Mouse (Mus musculus): Measurements from ENCODE around the gene Asic4. TPM values are rescaled to one million over a fixed set of nuclear protein-coding genes. Genes with fewer than 3 reads are reported as not detected.

The Asic4 gene
- polyA plus RNA-seq, 1 experiment: 1.0 TPM

- TF ChIP-seq POLR2A (IDR thresholded peaks at IDR 0.05; ENCODE audit: control insufficient read depth, low read depth, low read length) (peak; percentile 89), CTCF (IDR thresholded peaks at IDR 0.05; ENCODE audit: control insufficient read depth, insufficient read depth, insufficient replicate concordance, low read depth, low read length) (no peak)
- Histone ChIP-seq H3K27me3 (ENCODE audit: control insufficient read depth, insufficient read depth, low read length) (no peaks in the 10 kb centered on the region), H3K4me1 (ENCODE audit: control insufficient read depth, insufficient read depth, low read length) (peaks cover 10% of the 10 kb centered on the region), H3K27ac (ENCODE audit: control insufficient read depth, insufficient read depth, low read depth, low read length) (peak within 1 kb of the TSS; percentile 75), H3K36me3 (ENCODE audit: control insufficient read depth, insufficient read depth, low read length) (no peaks in the 10 kb centered on the region), H3K4me3 (ENCODE audit: control insufficient read depth, low read depth, low read length) (peak within 1 kb of the TSS; percentile 94)
Observed at GRCm38 (mm10) chr1:75435475-75436328, 14.5 kb upstream of the Asic4 start, which contains the start of gene Gmppa. Gene Gmppa (plus strand): TSS chr1:75435930.

- TF ChIP-seq CTCF (IDR thresholded peaks at IDR 0.05; ENCODE audit: control insufficient read depth, insufficient read depth, insufficient replicate concordance, low read depth, low read length) (no peak), POLR2A (IDR thresholded peaks at IDR 0.05; ENCODE audit: control insufficient read depth, low read depth, low read length) (no peak)
- peaks cover 10% of the 10 kb centered on the region for H3K4me1 ChIP-seq (ENCODE audit: control insufficient read depth, insufficient read depth, low read length)
- H3K27me3 ChIP-seq (ENCODE audit: control insufficient read depth, insufficient read depth, low read length): no peaks in the 10 kb centered on the region
- no peak overlapping the region for H3K4me3 ChIP-seq (ENCODE audit: control insufficient read depth, low read depth, low read length)
- no peaks in the 10 kb centered on the region for H3K36me3 ChIP-seq (ENCODE audit: control insufficient read depth, insufficient read depth, low read length)
- H3K27ac ChIP-seq (ENCODE audit: control insufficient read depth, insufficient read depth, low read depth, low read length): no peak overlapping the region
Observed at GRCm38 (mm10) chr1:75438782-75439181, 11.5 kb upstream of the Asic4 start.

GRCm38 (mm10) chr1:75440661-75441060 is 9.6 kb upstream of the Asic4 start:
- no peaks in the 10 kb centered on the region for H3K27me3 ChIP-seq (ENCODE audit: control insufficient read depth, insufficient read depth, low read length)
- H3K4me1 ChIP-seq (ENCODE audit: control insufficient read depth, insufficient read depth, low read length): peaks cover 11% of the 10 kb centered on the region
- TF ChIP-seq POLR2A (IDR thresholded peaks at IDR 0.05; ENCODE audit: control insufficient read depth, low read depth, low read length) (no peak), CTCF (IDR thresholded peaks at IDR 0.05; ENCODE audit: control insufficient read depth, insufficient read depth, insufficient replicate concordance, low read depth, low read length) (no peak)
- H3K4me3 ChIP-seq (ENCODE audit: control insufficient read depth, low read depth, low read length): no peak overlapping the region
- H3K27ac ChIP-seq (ENCODE audit: control insufficient read depth, insufficient read depth, low read depth, low read length): no peak overlapping the region
- no peaks in the 10 kb centered on the region for H3K36me3 ChIP-seq (ENCODE audit: control insufficient read depth, insufficient read depth, low read length)

GRCm38 (mm10) chr1:75441471-75441996 is 8.7 kb upstream of the Asic4 start:
- H3K27me3 ChIP-seq (ENCODE audit: control insufficient read depth, insufficient read depth, low read length): no peaks in the 10 kb centered on the region
- TF ChIP-seq POLR2A (IDR thresholded peaks at IDR 0.05; ENCODE audit: control insufficient read depth, low read depth, low read length) (no peak), CTCF (IDR thresholded peaks at IDR 0.05; ENCODE audit: control insufficient read depth, insufficient read depth, insufficient replicate concordance, low read depth, low read length) (no peak)

GRCm38 (mm10) chr1:75442171-75442570 is 8.1 kb upstream of the Asic4 start:
- TF ChIP-seq CTCF (IDR thresholded peaks at IDR 0.05; ENCODE audit: control insufficient read depth, insufficient read depth, insufficient replicate concordance, low read depth, low read length): no peak
- no peak for TF ChIP-seq POLR2A (IDR thresholded peaks at IDR 0.05; ENCODE audit: control insufficient read depth, low read depth, low read length)
- Histone ChIP-seq H3K27ac (ENCODE audit: control insufficient read depth, insufficient read depth, low read depth, low read length) (no peak overlapping the region), H3K27me3 (ENCODE audit: control insufficient read depth, insufficient read depth, low read length) (no peaks in the 10 kb centered on the region), H3K4me3 (ENCODE audit: control insufficient read depth, low read depth, low read length) (no peak overlapping the region), H3K4me1 (ENCODE audit: control insufficient read depth, insufficient read depth, low read length) (peaks cover 14% of the 10 kb centered on the region), H3K36me3 (ENCODE audit: control insufficient read depth, insufficient read depth, low read length) (no peaks in the 10 kb centered on the region)

More at GRCm38 (mm10) chr1:75441471-75441996, 8.7 kb upstream of the Asic4 start:
- Histone ChIP-seq H3K4me3 (ENCODE audit: control insufficient read depth, low read depth, low read length) (no peak overlapping the region), H3K4me1 (ENCODE audit: control insufficient read depth, insufficient read depth, low read length) (peaks cover 14% of the 10 kb centered on the region), H3K36me3 (ENCODE audit: control insufficient read depth, insufficient read depth, low read length) (no peaks in the 10 kb centered on the region), H3K27ac (ENCODE audit: control insufficient read depth, insufficient read depth, low read depth, low read length) (no peak overlapping the region)

GRCm38 (mm10) chr1:75442811-75443210 is 7.4 kb upstream of the Asic4 start:
- Histone ChIP-seq H3K27me3 (ENCODE audit: control insufficient read depth, insufficient read depth, low read length) (no peaks in the 10 kb centered on the region), H3K27ac (ENCODE audit: control insufficient read depth, insufficient read depth, low read depth, low read length) (no peak overlapping the region), H3K4me3 (ENCODE audit: control insufficient read depth, low read depth, low read length) (no peak overlapping the region), H3K4me1 (ENCODE audit: control insufficient read depth, insufficient read depth, low read length) (peaks cover 14% of the 10 kb centered on the region), H3K36me3 (ENCODE audit: control insufficient read depth, insufficient read depth, low read length) (no peaks in the 10 kb centered on the region)
- no peak for TF ChIP-seq POLR2A (IDR thresholded peaks at IDR 0.05; ENCODE audit: control insufficient read depth, low read depth, low read length)
- no peak for TF ChIP-seq CTCF (IDR thresholded peaks at IDR 0.05; ENCODE audit: control insufficient read depth, insufficient read depth, insufficient replicate concordance, low read depth, low read length)

- Histone ChIP-seq H3K27me3 (ENCODE audit: control insufficient read depth, insufficient read depth, low read length) (no peaks in the 10 kb centered on the region), H3K36me3 (ENCODE audit: control insufficient read depth, insufficient read depth, low read length) (no peaks in the 10 kb centered on the region), H3K4me1 (ENCODE audit: control insufficient read depth, insufficient read depth, low read length) (peaks cover 14% of the 10 kb centered on the region), H3K27ac (ENCODE audit: control insufficient read depth, insufficient read depth, low read depth, low read length) (no peak overlapping the region), H3K4me3 (ENCODE audit: control insufficient read depth, low read depth, low read length) (no peak overlapping the region)
- no peak for TF ChIP-seq CTCF (IDR thresholded peaks at IDR 0.05; ENCODE audit: control insufficient read depth, insufficient read depth, insufficient replicate concordance, low read depth, low read length)
- TF ChIP-seq POLR2A (IDR thresholded peaks at IDR 0.05; ENCODE audit: control insufficient read depth, low read depth, low read length): no peak
Observed at GRCm38 (mm10) chr1:75443247-75444024, 6.8 kb upstream of the Asic4 start.
